Mouse (Mus musculus): ENCODE data around the gene Olfr155. TPM values are rescaled to one million over a fixed set of nuclear protein-coding genes. Genes with fewer than 3 reads are reported as not detected.

The Olfr155 gene
- polyA plus RNA-seq, 1 experiment = not detected

- Histone ChIP-seq H3ac (ENCODE audit: control insufficient read depth, insufficient read length, low read depth) (no peak overlapping the region), H3K79me2 (ENCODE audit: control insufficient read depth, insufficient read depth) (no peaks in the 10 kb centered on the region), H3K4me3 (ENCODE audit: insufficient read depth, poor library complexity, severe bottlenecking) (no peak overlapping the region), H3K27me3 (ENCODE audit: control insufficient read depth, insufficient read depth, insufficient read length) (peaks cover 42% of the 10 kb centered on the region), H3K36me3 (ENCODE audit: control insufficient read depth, insufficient read depth) (no peaks in the 10 kb centered on the region), H3K79me3 (ENCODE audit: low read depth) (no peaks in the 10 kb centered on the region)
- no peak for TF ChIP-seq USF1 (IDR thresholded peaks at IDR 0.05; ENCODE audit: low read depth)
- TF ChIP-seq CTCF (IDR thresholded peaks at IDR 0.05; ENCODE audit: control insufficient read depth, insufficient read depth, insufficient read length) = no peak
- TF ChIP-seq CEBPB (IDR thresholded peaks at IDR 0.05; ENCODE audit: low read depth) = no peak
- no peak for TF ChIP-seq MAX (IDR thresholded peaks at IDR 0.05)
- no peak for TF ChIP-seq FOSL1 (IDR thresholded peaks at IDR 0.05; ENCODE audit: insufficient read depth, low read length, poor library complexity, severe bottlenecking)
These were observed 17.6 kb upstream of the Olfr155 start for GRCm38 (mm10) chr4:43833752-43834151.

- H3K27me3 ChIP-seq (ENCODE audit: control insufficient read depth, insufficient read depth, insufficient read length) = peaks cover 42% of the 10 kb centered on the region
- H3K4me3 ChIP-seq (ENCODE audit: insufficient read depth, poor library complexity, severe bottlenecking) = no peak overlapping the region
- no peak overlapping the region for H3ac ChIP-seq (ENCODE audit: control insufficient read depth, insufficient read length, low read depth)
- TF ChIP-seq CTCF (IDR thresholded peaks at IDR 0.05; ENCODE audit: control insufficient read depth, insufficient read depth, insufficient read length) (no peak), MAX (IDR thresholded peaks at IDR 0.05) (no peak), MYOG (IDR thresholded peaks at IDR 0.05; ENCODE audit: control insufficient read depth, extremely low read depth, insufficient read length) (no peak), USF1 (IDR thresholded peaks at IDR 0.05; ENCODE audit: low read depth) (no peak), FOSL1 (IDR thresholded peaks at IDR 0.05; ENCODE audit: insufficient read depth, low read length, poor library complexity, severe bottlenecking) (no peak), MYOD1 (IDR thresholded peaks at IDR 0.05; ENCODE audit: control insufficient read depth, insufficient read length, low read depth) (no peak), CEBPB (IDR thresholded peaks at IDR 0.05; ENCODE audit: low read depth) (no peak)
- H3K79me2 ChIP-seq (ENCODE audit: control insufficient read depth, insufficient read depth) = no peaks in the 10 kb centered on the region
- H3K36me3 ChIP-seq (ENCODE audit: control insufficient read depth, insufficient read depth) = no peaks in the 10 kb centered on the region
- no peaks in the 10 kb centered on the region for H3K79me3 ChIP-seq (ENCODE audit: low read depth)
These were observed 16.6 kb upstream of the Olfr155 start for GRCm38 (mm10) chr4:43834749-43835148.

GRCm38 (mm10) chr4:43838326-43838725, 13.0 kb upstream of the Olfr155 start:
- Histone ChIP-seq H3K36me3 (ENCODE audit: control insufficient read depth, insufficient read depth) (no peaks in the 10 kb centered on the region), H3K79me2 (ENCODE audit: control insufficient read depth, insufficient read depth) (no peaks in the 10 kb centered on the region), H3K27me3 (ENCODE audit: control insufficient read depth, insufficient read depth, insufficient read length) (peaks cover 30% of the 10 kb centered on the region), H3K79me3 (ENCODE audit: low read depth) (no peaks in the 10 kb centered on the region), H3ac (ENCODE audit: control insufficient read depth, insufficient read length, low read depth) (no peak overlapping the region), H3K4me3 (ENCODE audit: insufficient read depth, poor library complexity, severe bottlenecking) (no peak overlapping the region)
- no peak for TF ChIP-seq CTCF (IDR thresholded peaks at IDR 0.05; ENCODE audit: control insufficient read depth, insufficient read depth, insufficient read length)

DNA sequence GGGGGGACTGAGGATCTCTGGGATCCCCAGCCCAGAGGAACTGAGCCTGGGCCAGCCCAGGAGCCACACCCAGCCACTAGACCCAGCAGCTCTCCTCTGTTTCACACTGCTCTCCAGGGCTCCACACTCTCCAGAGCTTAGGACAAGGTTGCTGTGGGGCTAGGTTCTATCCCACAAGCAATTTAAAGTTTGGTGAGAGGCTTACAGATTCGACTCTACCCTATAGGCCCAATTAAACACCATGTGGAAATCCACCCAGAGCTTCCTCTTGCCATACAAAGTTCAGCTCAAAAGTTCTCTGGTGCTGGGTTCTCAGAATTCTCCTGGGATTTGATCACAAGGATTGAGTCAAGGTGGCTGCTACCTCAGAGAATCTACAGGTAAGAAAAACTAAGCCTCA, 11.3 kb upstream of the Olfr155 start, which contains the start of gene Olfr157:
TSS of gene Olfr157 (minus strand) at position 101 of the 400 bp plus-strand sequence.
- no peak for TF ChIP-seq FOSL1 (IDR thresholded peaks at IDR 0.05; ENCODE audit: insufficient read depth, low read length, poor library complexity, severe bottlenecking)
- no peak for TF ChIP-seq MYOD1 (IDR thresholded peaks at IDR 0.05; ENCODE audit: control insufficient read depth, insufficient read length, low read depth)
- no peak for TF ChIP-seq CEBPB (IDR thresholded peaks at IDR 0.05; ENCODE audit: low read depth)
- no peak for TF ChIP-seq MYOG (IDR thresholded peaks at IDR 0.05; ENCODE audit: control insufficient read depth, extremely low read depth, insufficient read length)
- Histone ChIP-seq H3K79me3 (ENCODE audit: low read depth) (no peaks in the 10 kb centered on the region), H3K27me3 (ENCODE audit: control insufficient read depth, insufficient read depth, insufficient read length) (peaks cover 16% of the 10 kb centered on the region), H3K4me3 (ENCODE audit: insufficient read depth, poor library complexity, severe bottlenecking) (no peak within 1 kb of the TSS), H3K36me3 (ENCODE audit: control insufficient read depth, insufficient read depth) (no peaks in the 10 kb centered on the region), H3K79me2 (ENCODE audit: control insufficient read depth, insufficient read depth) (no peaks in the 10 kb centered on the region), H3ac (ENCODE audit: control insufficient read depth, insufficient read length, low read depth) (no peak within 1 kb of the TSS)

- Histone ChIP-seq H3K27me3 (ENCODE audit: control insufficient read depth, insufficient read depth, insufficient read length) (peaks cover 33% of the 10 kb centered on the region), H3K4me3 (ENCODE audit: insufficient read depth, poor library complexity, severe bottlenecking) (no peak overlapping the region), H3K36me3 (ENCODE audit: control insufficient read depth, insufficient read depth) (no peaks in the 10 kb centered on the region), H3ac (ENCODE audit: control insufficient read depth, insufficient read length, low read depth) (no peak overlapping the region), H3K79me2 (ENCODE audit: control insufficient read depth, insufficient read depth) (no peaks in the 10 kb centered on the region), H3K79me3 (ENCODE audit: low read depth) (no peaks in the 10 kb centered on the region)
- TF ChIP-seq CEBPB (IDR thresholded peaks at IDR 0.05; ENCODE audit: low read depth) = no peak
- no peak for TF ChIP-seq USF1 (IDR thresholded peaks at IDR 0.05; ENCODE audit: low read depth)
- TF ChIP-seq MYOG (IDR thresholded peaks at IDR 0.05; ENCODE audit: control insufficient read depth, extremely low read depth, insufficient read length) = no peak
- no peak for TF ChIP-seq CTCF (IDR thresholded peaks at IDR 0.05; ENCODE audit: control insufficient read depth, insufficient read depth, insufficient read length)
- TF ChIP-seq FOSL1 (IDR thresholded peaks at IDR 0.05; ENCODE audit: insufficient read depth, low read length, poor library complexity, severe bottlenecking) = no peak
- TF ChIP-seq MYOD1 (IDR thresholded peaks at IDR 0.05; ENCODE audit: control insufficient read depth, insufficient read length, low read depth) = no peak
- no peak for TF ChIP-seq MAX (IDR thresholded peaks at IDR 0.05)
These were observed 2.7 kb downstream of the Olfr155 start for GRCm38 (mm10) chr4:43854101-43854500.

DNA sequence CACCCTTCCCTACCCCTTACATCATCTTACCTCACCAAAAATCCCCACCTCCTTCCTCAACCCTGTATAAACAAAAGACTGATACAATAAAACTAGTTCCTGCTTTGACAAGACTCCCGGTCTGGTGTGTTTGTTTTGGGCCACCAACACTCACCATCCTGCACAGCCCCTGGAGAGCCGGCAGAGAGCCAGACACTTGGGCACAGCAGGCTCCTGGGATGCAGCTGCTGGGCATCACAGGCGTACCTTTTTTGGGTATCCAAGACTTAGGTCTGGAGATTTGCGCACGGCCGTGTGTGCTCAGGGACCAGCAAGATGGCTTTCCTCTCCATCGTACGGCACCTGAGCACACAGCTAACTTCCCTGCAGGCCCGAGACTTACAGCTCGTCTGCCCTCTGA, 8.5 kb downstream of the Olfr155 start:
- H3K79me3 ChIP-seq (ENCODE audit: low read depth) = no peaks in the 10 kb centered on the region
- H3K27me3 ChIP-seq (ENCODE audit: control insufficient read depth, insufficient read depth, insufficient read length) = peaks cover 14% of the 10 kb centered on the region
- no peak overlapping the region for H3K4me3 ChIP-seq (ENCODE audit: insufficient read depth, poor library complexity, severe bottlenecking)
- TF ChIP-seq USF1 (IDR thresholded peaks at IDR 0.05; ENCODE audit: low read depth) = no peak
- TF ChIP-seq MYOG (IDR thresholded peaks at IDR 0.05; ENCODE audit: control insufficient read depth, extremely low read depth, insufficient read length) = no peak
- no peak for TF ChIP-seq MYOD1 (IDR thresholded peaks at IDR 0.05; ENCODE audit: control insufficient read depth, insufficient read length, low read depth)
- TF ChIP-seq CTCF (IDR thresholded peaks at IDR 0.05; ENCODE audit: control insufficient read depth, insufficient read depth, insufficient read length) = no peak
- TF ChIP-seq CEBPB (IDR thresholded peaks at IDR 0.05; ENCODE audit: low read depth) = no peak
- no peak for TF ChIP-seq MAX (IDR thresholded peaks at IDR 0.05)
- TF ChIP-seq FOSL1 (IDR thresholded peaks at IDR 0.05; ENCODE audit: insufficient read depth, low read length, poor library complexity, severe bottlenecking) = no peak
- H3ac ChIP-seq (ENCODE audit: control insufficient read depth, insufficient read length, low read depth) = no peak overlapping the region
- H3K79me2 ChIP-seq (ENCODE audit: control insufficient read depth, insufficient read depth) = no peaks in the 10 kb centered on the region
- H3K36me3 ChIP-seq (ENCODE audit: control insufficient read depth, insufficient read depth) = no peaks in the 10 kb centered on the region

All from C2C12 (cell line).